Mouse (Mus musculus): Measurements from ENCODE around the gene Ncstn. TPM values are rescaled to one million over a fixed set of nuclear protein-coding genes. Genes with fewer than 3 reads are reported as not detected.
A peak's percentile ranks its signal among the peaks of the same experiment; 100 is the strongest.

Ncstn gene
- total RNA-seq (2021) = 10 to 100 TPM; 57.1 to 60.1 TPM

DNA sequence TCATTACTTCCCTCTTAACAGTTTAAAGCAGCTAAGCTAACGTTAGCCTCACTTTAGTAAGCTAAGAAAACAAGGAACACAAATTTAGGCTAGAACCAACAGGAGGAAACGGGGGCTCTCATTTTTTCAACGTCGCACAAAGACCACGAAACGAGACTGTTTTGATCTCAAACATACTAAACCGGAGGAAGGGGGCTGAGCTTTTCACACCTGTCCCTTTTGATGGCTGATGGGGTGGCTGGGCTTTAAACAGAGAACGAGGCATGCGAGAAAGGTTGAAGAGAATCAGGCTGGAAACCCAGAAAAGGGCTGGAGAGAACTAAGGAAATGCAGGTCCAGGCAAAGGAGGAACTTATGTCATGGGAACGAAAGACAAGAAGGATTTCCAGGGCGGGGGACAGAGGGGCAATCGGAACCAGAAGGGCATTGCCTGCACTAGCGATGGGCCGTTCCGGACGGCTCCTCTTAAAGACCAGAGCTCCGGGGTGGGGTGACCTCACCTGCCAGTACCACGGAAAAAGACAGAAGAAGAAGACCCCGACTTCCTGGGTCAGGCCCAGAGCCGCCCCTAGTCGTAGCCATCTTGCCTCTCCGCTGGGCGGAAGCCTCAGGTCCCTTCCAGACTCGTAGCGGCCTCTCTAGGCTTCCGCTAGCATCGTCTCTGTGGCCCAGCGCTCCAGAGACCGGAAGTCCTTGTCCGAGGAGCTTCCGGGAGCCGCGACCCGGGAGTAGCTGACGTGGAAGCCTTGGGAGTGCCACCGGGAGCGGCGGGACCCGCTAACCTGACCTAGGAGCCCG lies at the start of gene Ncstn, which contains the start of gene Copa:
Gene Ncstn, minus strand, starts transcription at position 695 of the 798 bp plus-strand sequence.
Gene Copa, plus strand, starts transcription at position 429 of the 798 bp plus-strand sequence.
- DNase-seq = peak; percentile 93

DNA sequence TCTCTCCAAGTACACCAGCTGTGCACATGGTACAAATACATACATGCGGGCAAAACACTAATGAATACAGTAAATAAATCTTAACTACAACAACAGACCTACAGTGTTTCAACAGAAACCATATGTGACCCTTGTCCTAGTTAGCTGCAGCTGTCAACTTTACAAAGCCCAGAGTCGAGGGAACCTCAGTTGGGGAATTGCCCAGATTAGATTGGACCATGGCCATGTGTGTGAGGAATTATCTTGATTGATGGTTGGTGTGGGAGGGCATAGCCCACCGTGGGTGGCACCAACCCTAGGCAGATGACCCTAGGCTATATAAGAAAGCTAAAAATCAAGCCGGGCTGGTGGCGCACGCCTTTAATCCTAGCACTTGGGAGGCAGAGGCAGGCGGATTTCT lies 49.7 kb upstream of the Ncstn start:
- no peak for DNase-seq

DNA sequence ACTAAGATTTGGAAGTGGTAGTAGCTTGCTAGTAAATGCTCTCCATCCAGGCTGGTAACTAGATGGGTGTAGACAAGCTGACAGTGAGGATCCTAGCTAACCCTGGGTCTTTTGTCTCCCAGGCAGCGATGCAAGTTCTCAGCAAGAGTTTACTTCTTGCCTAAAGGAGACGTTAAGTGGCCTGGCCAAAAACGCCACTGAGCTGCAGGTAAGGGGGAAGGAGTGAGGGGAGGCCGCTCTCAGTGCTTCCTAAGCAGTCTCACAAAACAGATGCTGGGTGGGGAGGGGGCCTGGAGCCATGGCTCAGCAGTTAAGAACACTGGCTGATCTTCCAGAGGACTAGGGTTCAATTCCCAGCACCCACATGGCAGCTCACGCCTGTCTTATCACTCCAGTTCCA lies 47.2 kb upstream of the Ncstn start:
- DNase-seq = no peak

DNA sequence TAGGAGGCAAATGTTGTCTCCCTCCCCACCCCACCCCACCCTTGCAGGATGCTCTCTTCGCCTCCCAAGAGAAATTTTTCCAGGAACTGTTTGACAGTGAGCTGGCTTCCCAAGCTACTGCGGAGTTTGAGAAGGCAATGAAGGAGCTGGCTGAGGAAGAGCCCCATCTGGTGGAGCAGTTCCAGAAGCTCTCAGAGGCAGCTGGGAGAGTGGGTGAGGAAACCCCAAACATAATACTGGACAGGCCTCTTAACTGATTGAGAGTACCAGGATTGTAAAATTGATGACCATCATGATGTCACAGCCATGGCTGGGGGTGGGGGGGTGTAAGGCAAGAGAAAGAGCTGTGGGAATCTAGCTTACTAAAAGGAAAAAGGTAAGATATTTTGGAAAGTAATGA lies 46.5 kb upstream of the Ncstn start:
- no peak for DNase-seq

DNA sequence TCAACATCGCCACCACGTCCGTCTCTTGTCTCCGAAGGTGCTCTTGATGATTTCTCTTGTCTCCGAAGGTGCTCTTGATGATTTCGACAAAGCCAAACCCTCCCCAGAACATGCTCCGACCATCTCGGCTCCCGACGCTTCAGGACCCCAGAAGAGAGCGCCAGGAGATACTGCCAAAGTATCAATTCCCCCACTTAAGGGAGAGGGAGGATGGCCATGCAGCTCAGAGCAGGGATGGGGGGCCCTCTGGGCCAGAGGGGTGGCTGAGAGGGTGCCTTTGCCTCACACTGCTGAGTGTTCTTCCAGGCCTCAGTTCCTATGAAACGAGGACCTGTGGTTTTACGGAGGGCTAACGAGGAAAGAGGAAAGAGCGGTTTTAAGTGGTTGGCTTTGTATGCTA lies 46.0 kb upstream of the Ncstn start:
- DNase-seq = no peak

DNA sequence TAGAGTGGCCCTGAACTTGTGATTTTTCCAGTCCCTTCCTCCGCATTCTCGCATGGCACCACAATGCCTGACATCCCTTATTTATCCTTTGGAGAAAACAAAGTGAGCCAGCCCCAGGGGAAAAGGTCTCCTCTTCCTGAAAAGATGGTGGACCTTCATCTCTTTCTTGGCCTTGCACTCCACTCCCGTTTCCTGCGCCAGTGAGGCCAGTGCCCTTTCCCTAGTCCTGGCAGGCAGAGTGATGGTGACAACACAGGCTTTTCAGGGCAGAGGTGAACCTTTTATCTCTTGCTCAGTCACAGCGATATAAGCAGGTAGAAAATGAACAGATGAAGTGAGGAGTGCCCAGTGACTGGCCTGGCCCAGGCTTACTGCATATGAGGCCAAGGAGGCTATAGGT lies 44.9 kb upstream of the Ncstn start:
- DNase-seq = no peak

DNA sequence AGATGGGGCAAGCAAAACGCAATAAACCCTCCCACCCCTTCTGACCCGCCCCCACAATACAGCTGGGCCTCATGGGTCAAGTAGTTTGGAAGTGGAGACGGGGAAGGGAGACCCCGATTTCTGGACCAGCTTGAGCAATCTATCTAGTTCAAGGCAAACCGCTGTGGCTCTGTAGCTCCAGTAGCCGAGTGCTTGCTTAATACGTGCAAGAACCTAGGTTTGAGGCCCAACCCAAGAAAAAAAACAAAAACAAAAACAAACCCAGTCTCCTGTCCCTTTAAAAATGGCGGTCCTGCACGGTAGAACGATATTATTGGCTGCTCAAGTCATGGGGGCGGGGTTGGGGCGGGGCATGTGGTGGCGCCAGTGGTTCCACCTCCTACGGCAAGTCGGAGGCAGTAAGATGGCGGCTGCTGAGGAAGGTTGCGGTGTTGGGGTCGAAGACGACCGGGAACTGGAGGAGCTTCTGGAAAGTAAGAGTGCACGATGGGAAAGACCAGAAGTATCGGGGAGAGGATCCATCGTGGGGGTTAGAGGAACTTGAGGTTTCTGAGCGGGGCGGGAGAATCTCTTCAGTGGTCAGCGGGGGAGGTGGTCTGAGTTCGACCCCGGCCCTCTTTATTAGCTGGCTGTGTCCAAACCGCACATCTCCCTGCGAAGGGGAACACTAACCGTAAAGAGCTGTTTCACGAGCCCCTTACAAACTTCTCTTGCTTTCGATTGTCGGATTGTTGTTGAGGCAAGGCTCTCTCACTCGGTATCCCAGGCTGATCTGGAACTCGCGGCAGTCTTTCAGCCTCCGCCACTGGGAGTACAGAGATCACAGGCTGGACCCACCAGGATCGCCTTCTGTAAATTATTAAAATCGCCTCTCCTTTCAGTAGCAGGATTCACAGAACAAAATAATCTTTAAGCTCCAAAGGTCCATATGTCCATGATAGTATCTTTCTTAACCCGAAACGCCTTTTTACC lies 44.1 kb upstream of the Ncstn start, which contains the start of gene Pex19:
Gene Pex19, plus strand, starts transcription at position 380 of the 972 bp plus-strand sequence.
- peak; percentile 72 to 81 for DNase-seq

DNA sequence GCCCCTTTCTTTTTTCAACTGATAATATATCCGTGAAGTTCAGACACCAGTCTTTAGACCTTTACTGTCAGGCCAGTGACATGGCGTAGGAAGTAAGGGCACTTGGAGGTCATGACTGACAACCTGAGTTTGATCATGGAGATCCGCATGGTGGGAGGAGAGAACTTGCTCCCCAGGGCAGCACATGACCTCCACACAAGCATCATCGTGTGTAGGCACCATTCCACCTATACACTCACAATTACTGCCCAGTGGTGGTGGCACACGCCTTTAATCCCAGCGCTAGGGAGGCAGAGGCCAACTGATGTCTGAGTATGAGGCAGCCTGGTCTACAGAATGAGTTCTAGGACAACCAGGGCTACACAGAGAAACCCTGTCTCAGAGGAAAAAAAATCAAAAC lies 42.0 kb upstream of the Ncstn start:
- no peak for DNase-seq

DNA sequence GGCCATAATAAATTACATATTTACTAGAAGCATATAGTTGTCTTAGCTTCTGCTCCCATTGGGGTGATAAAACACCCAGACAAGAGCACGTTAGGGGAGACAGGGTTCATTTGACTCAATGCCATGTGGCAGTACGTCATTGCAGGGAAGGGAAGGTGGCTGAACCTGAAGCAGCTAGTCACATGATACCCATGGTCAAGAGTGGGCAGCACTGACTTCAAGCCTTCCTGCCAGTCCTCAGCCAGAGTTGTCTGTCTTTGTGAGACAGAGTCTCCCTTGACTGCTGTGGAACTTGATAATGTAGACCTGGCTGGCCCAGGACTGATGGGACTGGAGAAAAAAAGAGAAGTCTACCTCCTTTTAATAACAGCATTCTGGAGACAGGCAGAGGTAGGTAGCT lies 40.1 kb upstream of the Ncstn start:
- DNase-seq = no peak

DNA sequence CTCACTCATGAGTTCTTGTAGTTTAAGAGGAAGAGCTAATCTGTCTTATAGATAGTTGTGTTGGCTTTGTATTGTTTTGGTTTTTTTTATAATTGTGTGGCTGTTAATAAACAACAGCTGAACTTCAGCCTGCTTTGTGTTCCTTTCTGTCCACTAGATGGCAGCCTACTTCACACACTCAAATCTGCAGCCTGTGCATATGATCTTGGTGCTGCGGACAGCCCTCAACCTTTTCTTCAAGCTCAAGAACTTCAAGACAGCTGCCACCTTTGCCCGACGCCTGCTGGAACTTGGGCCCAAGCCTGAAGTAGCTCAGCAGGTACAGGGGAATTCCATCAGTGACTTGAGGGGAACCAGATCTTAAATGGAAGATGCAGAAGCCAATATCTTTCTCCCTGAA lies 37.1 kb upstream of the Ncstn start:
- DNase-seq = no peak

DNA sequence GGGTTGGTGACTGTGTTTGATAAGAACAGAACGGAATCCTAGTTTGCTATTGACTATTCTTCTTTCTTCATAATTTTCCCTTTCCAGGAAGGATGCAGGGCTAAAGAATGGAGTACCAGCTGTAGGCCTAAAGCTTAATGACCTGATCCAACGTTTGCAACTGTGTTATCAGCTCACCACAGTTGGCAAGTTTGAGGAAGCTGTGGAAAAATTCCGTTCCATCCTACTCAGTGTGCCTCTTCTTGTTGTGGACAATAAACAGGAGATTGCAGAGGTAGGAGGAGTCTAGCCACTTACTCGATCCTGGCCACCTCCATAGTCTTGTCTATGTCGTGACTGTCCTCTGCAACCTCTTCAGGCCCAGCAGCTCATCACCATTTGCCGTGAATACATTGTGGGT lies 36.5 kb upstream of the Ncstn start:
- no peak for DNase-seq

DNA sequence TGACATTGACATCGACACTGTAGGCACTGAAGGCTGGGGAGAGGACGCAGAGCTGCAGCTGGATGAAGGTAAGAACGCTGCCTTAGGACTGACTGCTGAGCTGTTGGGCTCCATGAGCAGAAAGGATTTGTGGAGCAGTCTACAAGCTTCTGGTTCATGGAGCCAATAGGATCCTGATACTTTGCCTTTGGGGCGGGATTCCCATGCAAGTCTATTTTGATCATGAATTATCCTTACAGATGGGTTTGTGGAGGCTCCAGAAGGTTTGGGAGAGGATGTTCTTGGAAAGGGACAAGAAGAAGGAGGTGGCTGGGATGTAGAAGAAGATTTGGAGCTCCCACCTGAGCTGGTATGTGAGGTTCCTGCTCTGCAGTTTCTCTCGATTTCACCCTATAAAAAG lies 34.4 kb upstream of the Ncstn start:
- no peak for DNase-seq

DNA sequence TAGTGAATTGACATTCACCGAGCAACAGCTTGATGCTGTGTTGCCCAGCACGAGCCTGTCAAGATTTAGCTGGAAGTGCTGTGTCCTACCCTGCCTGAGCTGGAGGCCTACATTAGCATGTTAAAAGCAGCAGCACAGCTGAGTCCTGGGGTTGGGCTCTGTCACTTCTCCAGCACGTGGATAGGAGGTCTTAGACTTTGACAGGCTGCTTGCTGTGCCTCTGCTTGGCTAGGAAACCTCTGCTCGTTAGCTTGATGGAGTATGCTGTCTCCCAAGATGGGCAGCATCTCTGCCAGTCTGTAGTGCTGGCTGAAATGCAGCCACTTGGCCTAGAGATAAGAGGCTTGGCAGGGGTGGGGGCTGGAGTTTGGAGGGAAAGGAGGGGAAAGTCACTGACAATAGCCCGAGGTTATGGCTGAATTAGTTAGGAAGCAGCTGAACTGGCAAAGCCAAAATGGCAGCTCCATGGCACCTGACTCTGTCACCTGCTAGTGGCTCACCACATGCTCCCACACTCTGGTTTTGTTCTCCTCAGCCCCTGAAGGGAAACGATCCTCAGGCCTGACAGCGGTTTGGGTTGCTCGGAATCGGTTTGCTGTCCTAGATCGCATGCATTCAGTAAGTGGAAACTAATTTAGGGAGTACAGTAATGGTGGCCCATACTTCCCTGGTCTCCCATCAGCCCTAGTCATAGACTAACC lies 25.3 kb upstream of the Ncstn start:
- no peak for DNase-seq

DNA sequence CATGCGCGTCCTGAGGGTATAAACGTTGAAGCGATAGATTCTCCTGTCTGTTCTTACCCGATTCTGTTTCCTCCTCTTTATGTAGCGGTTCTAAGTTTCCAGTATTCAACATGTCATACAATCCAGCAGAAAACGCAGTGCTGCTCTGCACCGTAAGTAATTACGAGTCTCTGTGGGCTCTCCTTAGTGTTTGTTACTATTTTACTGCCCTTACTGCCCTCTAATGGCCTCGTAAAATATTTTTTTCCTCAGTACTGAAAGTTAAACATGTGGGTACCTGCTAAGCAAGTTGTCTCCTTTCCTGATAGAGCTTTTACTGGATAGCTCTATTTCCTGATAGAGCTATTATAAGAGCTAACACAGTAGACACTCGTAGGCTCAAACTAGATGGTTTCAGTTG lies 22.5 kb upstream of the Ncstn start:
- no peak for DNase-seq

DNA sequence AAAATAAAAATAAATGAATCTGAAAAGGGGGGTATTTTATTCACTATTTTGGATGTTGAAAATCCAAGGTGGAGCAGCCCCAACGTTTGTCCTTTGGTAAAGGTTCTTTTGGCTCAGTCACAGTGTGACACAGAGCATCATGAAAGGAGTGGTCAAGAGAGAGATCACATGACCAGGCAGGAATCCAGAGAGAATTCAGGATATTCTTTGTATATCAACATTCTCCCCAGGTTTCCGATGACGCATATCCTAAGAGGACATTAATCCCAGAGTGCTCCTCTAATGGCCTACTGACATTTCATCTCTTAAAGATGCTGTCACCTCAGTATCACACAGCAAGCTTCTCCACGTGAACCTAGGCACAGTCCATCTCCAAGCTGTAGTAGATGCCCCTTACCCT lies 21.0 kb upstream of the Ncstn start:
- DNase-seq = no peak

DNA sequence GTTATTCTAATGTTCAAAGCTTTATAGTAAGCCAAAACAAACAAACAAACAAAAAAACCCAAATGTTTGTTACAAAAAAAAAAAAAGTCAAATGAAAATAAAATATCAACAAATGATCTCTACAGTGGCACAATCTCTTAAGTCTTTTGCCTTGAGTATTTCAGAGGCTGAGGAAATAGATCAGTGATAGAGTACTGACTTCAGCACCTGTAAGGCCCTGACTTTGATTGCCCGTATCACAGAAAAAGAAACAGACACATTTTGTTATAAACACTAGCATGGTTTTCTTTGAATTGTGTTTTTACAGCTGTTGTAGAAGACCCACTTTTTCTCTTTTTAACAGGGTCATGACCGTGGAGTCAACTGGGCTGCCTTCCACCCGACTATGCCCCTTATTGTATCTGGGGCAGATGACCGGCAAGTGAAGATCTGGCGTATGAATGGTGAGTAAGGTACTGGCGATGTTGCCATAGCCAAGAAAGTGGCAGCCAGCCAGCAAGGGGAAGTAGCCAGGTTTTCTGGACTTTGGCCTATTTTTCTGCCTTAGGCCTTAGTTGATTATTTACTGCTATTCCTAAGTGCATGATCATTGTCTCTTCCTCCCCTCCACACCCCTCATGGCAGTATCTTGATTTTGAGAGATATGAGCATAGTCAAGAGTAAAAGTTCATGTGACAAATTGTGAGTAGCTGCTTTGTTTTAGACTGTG lies 16.9 kb upstream of the Ncstn start:
- no peak for DNase-seq

DNA sequence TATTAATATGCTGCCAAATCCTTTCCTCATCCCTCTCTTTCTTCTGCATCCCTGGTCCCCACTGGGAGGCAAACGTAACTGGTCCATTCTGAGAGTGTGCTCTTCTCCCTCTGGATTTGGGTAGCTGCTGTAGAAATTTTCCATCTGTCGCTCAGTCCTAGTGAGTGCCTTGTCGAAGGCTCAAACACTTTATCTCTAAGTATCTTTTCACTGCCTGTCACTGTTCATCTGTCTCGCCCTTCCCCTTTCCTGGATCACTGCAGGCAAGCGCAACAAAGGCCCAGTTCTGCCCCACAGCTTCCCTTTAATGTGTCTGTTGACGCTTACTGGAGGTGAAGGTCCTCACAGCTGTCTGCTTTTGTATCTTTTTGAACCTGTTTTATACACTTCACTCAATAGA lies 12.6 kb upstream of the Ncstn start:
- no peak for DNase-seq

DNA sequence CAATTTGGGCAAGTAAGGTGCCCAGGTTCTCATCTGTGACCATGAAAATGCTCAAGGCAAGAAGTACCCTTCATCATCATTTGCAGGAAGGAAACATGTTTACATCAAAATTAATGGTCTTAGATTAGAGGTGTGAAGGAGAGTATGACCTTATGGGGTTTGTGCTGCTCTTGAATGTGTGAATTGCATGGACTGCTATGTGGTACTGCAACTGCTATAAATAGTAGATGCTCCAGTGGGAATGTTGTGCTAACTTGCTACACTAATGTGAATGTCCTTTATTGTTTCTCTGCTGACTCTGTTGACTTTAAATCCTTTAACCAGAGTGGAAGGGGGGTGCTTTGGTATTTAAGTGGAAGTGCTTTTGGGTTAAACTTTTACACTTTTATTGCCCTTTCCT lies 11.7 kb upstream of the Ncstn start:
- no peak for DNase-seq

DNA sequence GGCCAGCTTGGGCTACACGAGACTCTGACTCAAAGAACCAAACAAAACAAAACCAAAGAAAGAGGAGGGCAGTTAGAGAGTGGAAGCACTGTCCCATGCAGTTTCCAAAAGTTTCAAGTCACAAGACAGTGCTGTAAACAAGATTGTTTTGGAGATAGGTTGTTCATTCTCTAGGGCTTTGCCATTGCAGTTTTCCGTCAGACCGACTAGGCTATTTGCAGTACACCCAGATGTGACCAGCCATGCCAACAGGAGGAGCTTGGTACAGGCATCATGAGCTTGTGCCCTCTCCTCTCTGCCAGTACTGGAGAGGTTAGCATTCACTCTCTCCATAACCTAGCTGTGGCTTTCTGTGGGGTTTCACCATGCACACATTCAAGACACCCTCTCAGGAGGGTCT lies 10.9 kb upstream of the Ncstn start:
- DNase-seq = no peak

DNA sequence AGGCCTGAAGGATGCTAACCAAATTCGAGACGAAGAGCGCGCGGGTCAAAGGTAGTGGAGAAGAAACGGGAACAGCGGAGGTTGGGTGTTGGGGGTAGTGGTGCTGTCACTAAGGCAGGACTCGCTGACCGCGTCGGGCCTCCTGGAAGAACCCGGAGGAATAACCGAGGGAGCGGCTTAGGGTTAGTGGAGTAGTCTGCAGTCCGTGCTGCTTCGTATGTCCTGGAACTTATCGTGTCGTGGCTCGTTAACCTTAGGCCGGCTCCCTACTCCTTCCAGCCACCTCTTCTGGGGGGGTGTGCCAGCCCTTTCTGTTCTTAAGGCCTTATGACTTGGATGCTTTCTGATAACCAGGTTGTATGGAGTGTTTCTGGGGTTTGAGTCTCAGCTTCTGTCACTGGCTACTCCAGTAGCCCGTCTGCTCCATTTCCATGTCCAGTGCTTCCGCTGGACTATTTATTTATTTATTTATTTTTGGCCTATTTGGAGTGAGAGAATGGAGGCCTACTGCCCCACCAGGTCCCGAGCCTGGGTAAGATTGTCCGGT lies 377 bp upstream of the Ncstn start:
- no peak for DNase-seq

DNA sequence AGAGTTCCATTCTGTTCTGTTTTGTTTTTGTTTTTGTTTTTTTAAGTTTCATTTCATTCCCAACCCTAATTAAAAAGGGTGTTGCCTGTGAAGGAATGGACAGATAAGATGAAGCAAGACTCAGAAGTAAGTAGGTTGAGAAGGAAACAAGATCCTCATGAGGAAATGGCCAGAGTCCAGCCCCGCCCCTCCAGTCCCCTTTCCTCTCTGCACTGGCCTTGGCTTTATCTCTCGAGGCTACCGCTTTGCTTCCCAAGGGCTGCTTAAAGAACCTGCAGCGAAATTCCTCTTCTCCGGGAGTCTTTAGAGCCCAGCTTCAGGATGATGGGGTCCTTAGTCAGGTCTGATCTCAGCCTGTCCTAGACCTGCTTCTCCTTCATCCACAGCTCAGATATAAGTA lies 4.6 kb downstream of the Ncstn start:
- DNase-seq = no peak

DNA sequence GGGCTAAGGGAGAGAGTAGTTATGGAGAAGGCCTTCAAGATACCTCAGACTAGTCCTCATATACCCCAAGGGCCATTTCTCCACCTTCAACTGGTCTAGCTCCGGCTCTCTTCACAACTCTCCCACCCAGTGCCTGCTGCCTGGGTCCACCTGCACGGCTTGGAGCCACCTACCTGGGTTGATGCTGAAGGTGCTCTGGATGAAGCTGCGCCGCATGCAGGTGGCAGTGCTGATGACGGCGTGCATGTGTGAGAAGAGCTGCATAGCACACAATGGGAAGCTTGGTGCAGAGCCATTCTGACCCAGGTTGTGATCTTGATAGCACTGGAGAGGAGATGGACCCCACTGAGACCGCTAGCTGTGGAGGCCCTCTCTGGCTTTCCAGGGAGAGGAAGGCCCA lies 10.0 kb downstream of the Ncstn start:
- no peak for DNase-seq
